Mouse (Mus musculus) neural tube, embryonic 11.5 days (tissue): ENCODE measurements around the gene St3gal3. TPM values are rescaled to one million over a fixed set of nuclear protein-coding genes. Genes with fewer than 3 reads are reported as not detected.

Experiments used
- ATAC-seq: fragments of 200-750 bp; cut with Nextera tagmentation; 2 replicates; pipeline ENCODE4 v1.8.0; 2017; ENCODE audit warnings: moderate number of reproducible peaks, mild to moderate bottlenecking, moderate TSS enrichment, moderate library complexity; ENCODE audit not compliant: insufficient read depth, low FRiP score, low TSS enrichment
- DNase-seq: peaks from one replicate; pipeline ENCODE4 v3.0.0-alpha.2; 2015; ENCODE audit warnings: low spot score
- H3K27ac ChIP-seq: fragments of 300-500 bp; sonication (generic); 2 replicates; pipeline ENCODE4 v1.5.1; 2014; ENCODE audit warnings: low read depth, mild to moderate bottlenecking, low read length
- H3K27me3 ChIP-seq: fragments of 300-500 bp; sonication (generic); 2 replicates; pipeline ENCODE4 v1.6.1; 2014; ENCODE audit warnings: mild to moderate bottlenecking, low read length, mixed read lengths; ENCODE audit not compliant: control insufficient read depth, insufficient read depth
- H3K36me3 ChIP-seq: fragments of 300-500 bp; sonication (generic); 2 replicates; pipeline ENCODE4 v1.6.1; 2014; ENCODE audit warnings: mild to moderate bottlenecking, low read length, moderate library complexity, mixed read lengths; ENCODE audit not compliant: control insufficient read depth, insufficient read depth
- H3K4me1 ChIP-seq: fragments of 300-500 bp; sonication (generic); 2 replicates; pipeline ENCODE4 v1.6.1; 2014; ENCODE audit warnings: low read length, mixed read lengths; ENCODE audit not compliant: control insufficient read depth, insufficient read depth
- H3K4me2 ChIP-seq: fragments of 300-500 bp; sonication (generic); 2 replicates; pipeline ENCODE4 v1.6.1; 2014; ENCODE audit warnings: low read depth, mild to moderate bottlenecking, moderate library complexity
- H3K4me3 ChIP-seq: fragments of 300-500 bp; sonication (generic); 2 replicates; pipeline ENCODE4 v1.5.1; 2014; ENCODE audit warnings: low read depth, low read length
- H3K9ac ChIP-seq: fragments of 300-500 bp; sonication (generic); 2 replicates; pipeline ENCODE4 v1.6.1; 2014; ENCODE audit warnings: mild to moderate bottlenecking, low read length
- H3K9me3 ChIP-seq: fragments of 300-500 bp; sonication (generic); 2 replicates; pipeline ENCODE4 v1.6.1; 2016; ENCODE audit warnings: low read length; ENCODE audit not compliant: control insufficient read depth
- WGBS: fragments of 180-500 bp; shearing (Covaris S2); extraction: QIAGEN DNeasy Blood & Tissue Kit; methylation state at CpG from one replicate; pipeline ENCODE4 v1.1.7; 2014; 5-methylcytosine and 5-hydroxymethylcytosine counted together
- polyA plus RNA-seq: library from polyadenylated mRNA; unstranded; fragments of >200 nt; fragmentation: Nextera tagmentation; extraction: Ambion mirVana; gene quantifications from 2 replicates; pipeline ENCODE4 v1.2.1, GENCODE M21; 2014

The St3gal3 gene
- polyA plus RNA-seq, 1 experiment from 2014 or later = 5.2 TPM

DNA sequence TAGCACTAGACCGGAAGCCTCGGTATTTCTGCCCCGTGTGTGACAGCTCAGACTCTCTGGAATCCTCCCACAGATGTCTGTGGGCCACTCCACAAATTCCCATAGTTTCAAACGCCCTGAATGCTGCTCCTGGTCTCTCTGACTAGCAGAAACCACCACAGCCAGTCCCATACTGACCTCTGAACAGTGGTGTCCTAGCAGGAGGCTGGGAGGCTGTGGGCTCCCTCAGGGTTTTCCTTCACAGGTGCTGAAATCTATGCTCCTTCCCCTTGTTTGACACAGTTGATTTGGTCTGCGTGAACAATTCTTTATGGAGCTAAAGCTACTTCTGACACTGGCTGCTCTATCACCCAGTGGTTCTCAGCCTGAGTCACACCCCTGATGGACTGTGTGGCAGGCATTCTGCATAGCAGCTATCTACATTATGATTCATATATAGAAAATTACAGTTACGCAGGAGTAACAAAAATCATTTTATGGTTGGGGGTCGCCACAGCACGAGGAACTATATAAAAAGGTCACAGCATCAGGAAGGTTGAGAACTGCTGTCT is 31.4 kb downstream of the St3gal3 start:
- H3K4me2 ChIP-seq = no peak overlapping the region
- no peak overlapping the region for H3K27ac ChIP-seq
- DNase-seq (no peak), ATAC-seq (no peak)
- no peaks in the 10 kb centered on the region for H3K4me1 ChIP-seq
- WGBS = 86% methylated on average over 8 of the region's 8 CpGs
- H3K4me3 ChIP-seq = no peak overlapping the region
- no peaks in the 10 kb centered on the region for H3K9me3 ChIP-seq
- H3K9ac ChIP-seq = no peak overlapping the region
- no peaks in the 10 kb centered on the region for H3K36me3 ChIP-seq
- no peaks in the 10 kb centered on the region for H3K27me3 ChIP-seq

DNA sequence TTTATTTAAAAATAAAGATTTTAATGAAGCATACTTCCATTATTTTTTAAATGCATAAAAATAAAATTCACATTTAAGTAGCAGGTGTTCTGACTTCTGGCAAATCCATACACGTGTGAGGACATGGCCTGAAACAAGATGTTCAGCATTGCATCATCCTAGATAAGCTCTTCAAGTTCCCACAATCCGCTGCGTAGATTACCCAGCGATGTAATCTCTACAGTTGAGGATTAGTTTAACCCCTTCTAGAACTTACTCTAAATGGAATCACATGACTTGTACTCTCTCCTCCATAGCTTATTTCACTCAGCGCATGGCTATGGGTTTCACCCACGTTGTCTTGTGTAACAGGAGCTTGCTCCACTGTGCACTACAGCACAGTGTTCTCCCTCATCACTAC is 33.2 kb downstream of the St3gal3 start:
- ATAC-seq (no peak), DNase-seq (no peak)
- Histone ChIP-seq H3K9me3 (no peaks in the 10 kb centered on the region), H3K4me2 (no peak overlapping the region), H3K9ac (no peak overlapping the region), H3K27me3 (no peaks in the 10 kb centered on the region), H3K4me3 (no peak overlapping the region), H3K4me1 (no peaks in the 10 kb centered on the region), H3K36me3 (no peaks in the 10 kb centered on the region), H3K27ac (no peak overlapping the region)
- WGBS = 96% methylated on average over 6 of the region's 6 CpGs

DNA sequence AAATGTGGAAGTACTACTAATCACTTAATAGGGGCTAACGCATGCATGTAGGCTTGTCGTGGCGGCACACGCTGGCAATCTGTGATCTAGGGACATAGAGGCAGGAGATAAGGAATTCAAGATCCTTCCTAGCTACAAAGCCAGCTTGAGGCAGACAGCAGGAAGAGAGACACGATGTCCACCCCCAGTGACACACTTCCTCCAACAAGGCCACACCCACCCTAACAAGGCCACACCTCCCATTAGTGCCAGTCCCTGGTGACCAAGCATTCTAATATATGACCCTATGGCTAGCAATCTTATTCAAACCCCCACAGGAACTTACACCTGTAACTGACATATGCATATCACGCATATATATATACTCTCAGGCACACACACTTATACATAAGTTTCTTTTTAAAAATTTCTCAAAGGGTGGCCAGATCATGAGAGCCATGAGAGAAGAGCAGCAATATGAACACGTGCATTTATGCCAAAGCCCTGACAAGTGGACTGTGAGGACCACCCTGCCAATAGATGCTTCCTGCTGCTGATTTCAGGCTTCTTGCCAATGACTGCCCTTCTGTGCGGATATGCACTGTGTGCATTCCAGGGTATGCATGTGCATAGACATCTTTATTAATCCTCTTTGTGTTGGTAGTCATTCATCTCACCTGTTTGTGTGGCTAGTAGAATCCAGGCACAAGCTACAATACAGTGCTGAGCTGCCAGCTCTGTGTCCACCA is 34.9 kb downstream of the St3gal3 start:
- Histone ChIP-seq H3K9me3 (no peaks in the 10 kb centered on the region), H3K4me2 (no peak overlapping the region), H3K27me3 (no peaks in the 10 kb centered on the region), H3K9ac (no peak overlapping the region), H3K27ac (no peak overlapping the region), H3K4me1 (no peaks in the 10 kb centered on the region), H3K36me3 (no peaks in the 10 kb centered on the region), H3K4me3 (no peak overlapping the region)
- ATAC-seq (no peak), DNase-seq (no peak)
- WGBS = 94% methylated on average over 8 of the region's 8 CpGs

DNA sequence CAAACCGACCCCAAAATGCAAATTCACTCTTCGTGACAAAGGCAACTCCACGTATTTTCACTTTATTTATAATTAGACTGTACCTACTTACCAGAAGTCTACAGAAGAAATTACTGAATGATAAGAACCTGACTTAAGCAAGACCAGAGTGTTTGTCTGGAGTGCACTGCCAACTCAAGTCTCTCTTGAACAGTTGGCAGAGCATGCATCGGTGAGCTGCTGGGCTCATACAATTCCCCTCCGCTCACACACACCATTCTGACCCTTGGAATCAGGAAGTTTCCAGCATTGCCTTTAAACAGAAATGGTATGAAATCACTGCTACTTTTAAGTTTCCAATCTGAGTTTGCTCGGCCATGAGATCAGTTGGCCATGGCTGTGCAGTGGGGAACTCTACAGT is 36.1 kb downstream of the St3gal3 start:
- Histone ChIP-seq H3K27ac (no peak overlapping the region), H3K4me1 (no peaks in the 10 kb centered on the region), H3K27me3 (no peaks in the 10 kb centered on the region), H3K9me3 (no peaks in the 10 kb centered on the region), H3K4me2 (no peak overlapping the region), H3K9ac (no peak overlapping the region), H3K4me3 (no peak overlapping the region), H3K36me3 (no peaks in the 10 kb centered on the region)
- WGBS = 92% methylated on average over 6 of the region's 6 CpGs
- DNase-seq (no peak), ATAC-seq (no peak)

DNA sequence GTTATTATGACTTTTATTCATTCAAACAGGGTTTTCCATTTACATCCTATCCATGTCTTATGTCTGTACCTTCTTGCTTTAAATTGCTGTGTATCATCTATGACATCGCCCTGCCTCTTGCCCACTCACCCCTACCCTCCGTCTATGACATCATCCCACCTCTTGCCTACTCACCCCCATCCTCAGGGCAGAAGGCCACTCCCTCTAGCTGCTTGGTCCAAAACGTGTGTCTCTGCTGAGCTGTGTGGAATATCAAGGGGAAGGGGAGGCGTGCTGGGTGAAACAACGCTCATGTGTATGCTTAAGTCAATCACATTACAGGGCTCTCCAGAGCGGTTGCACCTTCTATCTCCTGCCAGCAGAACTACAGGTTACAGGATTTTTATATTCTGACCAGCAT is 38.6 kb downstream of the St3gal3 start:
- no peaks in the 10 kb centered on the region for H3K36me3 ChIP-seq
- no peak overlapping the region for H3K4me2 ChIP-seq
- 82% methylated on average over 6 of the region's 6 CpGs for WGBS
- no peaks in the 10 kb centered on the region for H3K27me3 ChIP-seq
- DNase-seq (no peak), ATAC-seq (no peak)
- H3K4me1 ChIP-seq = no peaks in the 10 kb centered on the region
- H3K4me3 ChIP-seq = no peak overlapping the region
- no peak overlapping the region for H3K9ac ChIP-seq
- H3K27ac ChIP-seq = no peak overlapping the region
- no peaks in the 10 kb centered on the region for H3K9me3 ChIP-seq

DNA sequence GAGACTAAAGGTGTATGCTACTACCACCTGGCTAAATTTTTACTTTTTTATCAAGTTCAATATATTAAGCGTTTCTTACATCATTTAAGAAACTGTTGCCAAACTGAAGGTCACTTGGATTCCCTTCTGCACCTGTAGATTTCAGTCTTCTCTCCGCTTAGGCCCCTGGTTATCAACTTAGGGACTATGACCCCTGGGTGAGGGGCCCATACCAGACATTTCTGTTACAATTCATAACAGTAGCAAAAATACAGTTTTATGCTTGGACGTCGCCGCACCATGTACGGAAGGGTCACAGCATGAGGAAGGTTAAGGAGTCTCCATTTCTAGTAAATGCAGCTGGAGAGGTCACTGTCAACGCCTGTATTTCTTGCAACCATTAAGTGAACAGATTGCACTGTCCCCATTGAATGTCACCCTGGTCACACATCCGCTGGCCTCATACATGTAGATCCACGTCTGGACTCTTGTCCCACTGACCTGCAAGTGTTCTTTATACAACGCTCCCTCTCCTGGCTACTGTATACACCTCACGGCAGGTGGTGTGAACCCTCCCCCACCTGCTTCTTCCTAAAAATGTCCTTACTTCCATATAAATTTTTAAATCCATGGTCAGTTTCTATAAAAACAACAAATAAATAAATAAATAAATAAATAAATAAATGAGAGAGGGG is 41.8 kb downstream of the St3gal3 start:
- ATAC-seq = no peak
- Histone ChIP-seq H3K4me3 (no peak overlapping the region), H3K36me3 (no peaks in the 10 kb centered on the region), H3K9ac (no peak overlapping the region), H3K4me1 (no peaks in the 10 kb centered on the region; the same call in 1 of the 2 replicates), H3K27me3 (no peaks in the 10 kb centered on the region), H3K9me3 (no peaks in the 10 kb centered on the region), H3K27ac (no peak overlapping the region), H3K4me2 (no peak overlapping the region)
- DNase-seq = no peak
- WGBS = 93% methylated on average over 11 of the region's 11 CpGs

DNA sequence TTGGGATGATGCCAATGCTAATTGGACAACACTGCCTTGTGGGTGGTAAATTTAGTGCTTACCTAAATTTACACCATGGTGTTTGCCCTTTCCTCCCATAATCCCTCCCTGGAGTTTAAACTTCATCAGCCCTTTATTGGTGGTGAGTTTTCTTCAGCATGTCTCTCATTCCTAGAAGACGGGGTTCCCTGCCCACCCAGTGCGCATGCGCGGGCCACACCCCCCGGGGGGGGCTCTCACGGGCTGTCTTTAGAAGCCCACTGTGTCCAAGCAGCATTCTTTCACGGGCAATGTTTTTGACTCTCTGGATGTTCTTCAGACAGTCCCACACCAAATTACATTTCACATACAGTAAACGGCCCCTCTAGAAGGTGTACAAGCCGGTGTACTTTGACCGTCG is 44.3 kb downstream of the St3gal3 start:
- WGBS = 93% methylated on average over 11 of the region's 11 CpGs
- no peak for ATAC-seq

DNA sequence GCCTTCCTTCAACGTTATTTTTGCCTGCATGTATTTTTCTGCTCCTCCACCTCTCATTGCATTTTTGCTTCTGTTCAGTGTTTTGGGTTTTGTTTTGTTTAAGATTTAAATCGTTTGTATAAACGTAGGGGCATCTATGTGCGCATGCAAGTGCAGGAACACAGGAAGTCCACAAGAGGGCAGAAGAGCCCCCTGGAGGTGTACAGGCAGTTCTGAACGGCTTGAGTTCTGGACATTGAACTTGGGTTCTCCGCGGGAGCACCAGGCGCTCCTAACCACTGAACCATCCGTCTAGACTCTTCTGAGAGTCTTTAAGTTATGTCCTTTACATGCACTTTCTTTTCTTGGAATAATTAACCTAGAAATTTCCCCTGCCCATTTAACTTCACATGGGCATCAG is 44.8 kb downstream of the St3gal3 start:
- 60% methylated on average over 9 of the region's 9 CpGs for WGBS
- Histone ChIP-seq H3K4me3 (no peak overlapping the region), H3K4me1 (no peaks in the 10 kb centered on the region; the same call in 1 of the 2 replicates), H3K27me3 (no peaks in the 10 kb centered on the region), H3K9ac (no peak overlapping the region), H3K9me3 (no peaks in the 10 kb centered on the region), H3K36me3 (no peaks in the 10 kb centered on the region), H3K27ac (no peak overlapping the region), H3K4me2 (no peak overlapping the region)
- ATAC-seq (no peak), DNase-seq (no peak)

More for the DNA sequence above, 44.3 kb downstream of the St3gal3 start:
- H3K36me3 ChIP-seq = no peaks in the 10 kb centered on the region
- H3K27ac ChIP-seq = no peak overlapping the region
- DNase-seq = no peak
- no peaks in the 10 kb centered on the region for H3K9me3 ChIP-seq
- no peaks in the 10 kb centered on the region; the same call in 1 of the 2 replicates for H3K4me1 ChIP-seq
- H3K4me2 ChIP-seq = no peak overlapping the region
- H3K9ac ChIP-seq = no peak overlapping the region
- H3K27me3 ChIP-seq = no peaks in the 10 kb centered on the region
- no peak overlapping the region for H3K4me3 ChIP-seq

DNA sequence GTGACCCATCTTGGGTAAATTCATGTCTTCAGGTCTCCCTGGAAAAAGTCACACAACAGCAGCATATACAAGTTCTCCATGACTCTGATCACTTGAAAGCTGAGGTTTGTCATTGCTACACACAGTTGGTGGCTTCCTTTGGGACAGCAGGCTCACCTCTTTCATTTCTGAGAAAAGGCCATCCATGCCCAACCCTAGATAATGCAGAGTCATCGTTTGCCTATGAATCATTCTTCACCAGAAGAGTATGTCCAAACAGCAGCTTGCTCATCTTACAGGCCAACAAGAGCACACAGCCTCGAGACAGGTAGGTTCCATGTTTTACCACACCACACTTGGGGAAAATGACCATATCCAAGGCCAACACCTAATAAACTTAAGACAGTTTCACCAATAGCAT is 45.9 kb downstream of the St3gal3 start:
- Histone ChIP-seq H3K36me3 (no peaks in the 10 kb centered on the region), H3K9me3 (no peaks in the 10 kb centered on the region), H3K9ac (no peak overlapping the region), H3K4me3 (no peak overlapping the region), H3K27ac (no peak overlapping the region), H3K4me1 (no peaks in the 10 kb centered on the region; the same call in 1 of the 2 replicates), H3K4me2 (no peak overlapping the region), H3K27me3 (no peaks in the 10 kb centered on the region)
- DNase-seq (no peak), ATAC-seq (no peak)
- 88% methylated on average over 2 of the region's 2 CpGs for WGBS
